Comparison of ENCODE assay signal across 16 mouse cellular contexts in genomic region chr13:82595566-82595965, GRCm38 (mm10).
"Had no signal": no experiment of that assay in that cellular context is flagged by ENCODE, and none has a peak within 500 bp of the region (broad histone marks: within the 10 kb centered on the region; RNA-seq: fewer than 3 reads in every experiment).

No protein-coding gene starts in this region.

- H3K36me3 ChIP-seq: lung, embryonic 15.5 days; midbrain, embryonic 12.5 days; neural tube, embryonic 12.5 days had no signal

- H3K4me3 ChIP-seq: lung, embryonic 15.5 days; megakaryocyte, embryonic 14.5 days; midbrain, embryonic 12.5 days; neural tube, embryonic 12.5 days had no signal

- H3K4me1 ChIP-seq: lung, embryonic 15.5 days; megakaryocyte, embryonic 14.5 days; midbrain, embryonic 12.5 days; neural tube, embryonic 12.5 days had no signal

- DNase-seq: liver, postnatal 0 days; lung, adult 2 months; lung, postnatal 14 days; lung, postnatal 36 days; midbrain, embryonic 14.5 days; right cerebral cortex, postnatal 14 days; spleen, adult 18-20 months; thymus, adult 2 months; thymus, postnatal 25 days; thymus, postnatal 4 days had no signal

- H3K9ac ChIP-seq: liver, postnatal 0 days; lung, embryonic 15.5 days; midbrain, embryonic 12.5 days; neural tube, embryonic 12.5 days had no signal

- H3K27me3 ChIP-seq: lung, embryonic 15.5 days; megakaryocyte, embryonic 14.5 days; midbrain, embryonic 12.5 days; neural tube, embryonic 12.5 days had no signal

- H3K9me3 ChIP-seq: lung, embryonic 15.5 days; megakaryocyte, embryonic 14.5 days; midbrain, embryonic 12.5 days; neural tube, embryonic 12.5 days had no signal

- H3K4me2 ChIP-seq: lung, embryonic 15.5 days; midbrain, embryonic 12.5 days; neural tube, embryonic 12.5 days had no signal

- ATAC-seq: liver, postnatal 0 days; lung, postnatal 0 days had no signal

- H3K27ac ChIP-seq: lung, embryonic 15.5 days; macrophage; midbrain, embryonic 12.5 days; neural tube, embryonic 12.5 days had no signal
